Comparison of ENCODE assay signal across 15 mouse cellular contexts in genomic region chr7:25803460-25803859, GRCm38 (mm10). TPM values are rescaled to one million over a fixed set of nuclear protein-coding genes. Genes with fewer than 3 reads are reported as not detected.
DNase-seq lines count a peak whose midpoint lies in the region; ATAC-seq lines count a peak whose summit lies in the region.
"Had no signal": no experiment of that assay in that cellular context is flagged by ENCODE, and none has a peak within 500 bp of the region (broad histone marks: within the 10 kb centered on the region; RNA-seq: fewer than 3 reads in every experiment).

No protein-coding gene starts in this region.

- peaks cover 17% of the 10 kb centered on the region for H3K4me1 ChIP-seq in kidney, embryonic 16.5 days (ENCODE audit: insufficient read depth, low read length)
- peaks cover 14% of the 10 kb centered on the region; the same call in 1 of the 2 replicates for H3K4me1 ChIP-seq in embryonic facial prominence, embryonic 12.5 days
- peaks cover 13% of the 10 kb centered on the region for H3K4me1 ChIP-seq in heart, embryonic 16.5 days (ENCODE audit: control insufficient read depth, insufficient read depth, low read length)
- peaks cover 14% of the 10 kb centered on the region for H3K4me1 ChIP-seq in stomach, embryonic 15.5 days

- ATAC-seq in kidney, embryonic 16.5 days (ENCODE audit: low FRiP score, low TSS enrichment), result no peak
- no peak for ATAC-seq in embryonic facial prominence, embryonic 12.5 days (ENCODE audit: insufficient number of reproducible peaks, insufficient read depth, low FRiP score, low TSS enrichment)
- ATAC-seq in heart, embryonic 16.5 days (replicated peaks; ENCODE audit: extremely low read depth, insufficient read depth, low FRiP score), result no peak
- ATAC-seq in stomach, embryonic 15.5 days (ENCODE audit: insufficient read depth, low FRiP score, low read depth), result no peak
- no peak for ATAC-seq in erythroblast, adult 5-6 weeks (replicated peaks; ENCODE audit: low FRiP score, poor library complexity, severe bottlenecking)
- ATAC-seq: Patski had no signal

- H3K9me3 ChIP-seq in kidney, embryonic 16.5 days (ENCODE audit: low read length), result peaks cover 2% of the 10 kb centered on the region
- 0 out of 2 replicates have a peak, but pooled peaks cover 2% of the 10 kb centered on the region for H3K9me3 ChIP-seq in embryonic facial prominence, embryonic 12.5 days
- H3K9me3 ChIP-seq in heart, embryonic 16.5 days (replicated peaks; ENCODE audit: control insufficient read depth, low read length), result peaks cover 2% of the 10 kb centered on the region; the same call in 1 of the 2 replicates
- H3K9me3 ChIP-seq in stomach, embryonic 15.5 days, result no peaks in the 10 kb centered on the region
- H3K9me3 ChIP-seq: embryonic facial prominence, embryonic 13.5 days had no signal

- no peak overlapping the region for H3K9ac ChIP-seq in kidney, embryonic 16.5 days (replicated peaks; ENCODE audit: low read length)
- H3K9ac ChIP-seq in embryonic facial prominence, embryonic 12.5 days, result no peak overlapping the region
- H3K9ac ChIP-seq in heart, embryonic 16.5 days (ENCODE audit: low read length), result no peak overlapping the region
- no peak overlapping the region for H3K9ac ChIP-seq in stomach, embryonic 15.5 days

- WGBS in kidney, embryonic 16.5 days, result 79% methylated on average over 13 of the region's 13 CpGs
- WGBS in embryonic facial prominence, embryonic 12.5 days, result 81% methylated on average over 13 of the region's 13 CpGs
- WGBS in heart, embryonic 16.5 days, result 63% methylated on average over 13 of the region's 13 CpGs
- 81% methylated on average over 13 of the region's 13 CpGs for WGBS in stomach, embryonic 15.5 days

- H3K27me3 ChIP-seq in kidney, embryonic 16.5 days (ENCODE audit: insufficient read depth, low read length), result no peaks in the 10 kb centered on the region
- no peaks in the 10 kb centered on the region for H3K27me3 ChIP-seq in embryonic facial prominence, embryonic 12.5 days
- no peaks in the 10 kb centered on the region for H3K27me3 ChIP-seq in heart, embryonic 16.5 days (ENCODE audit: control insufficient read depth, insufficient read depth, low read length)
- H3K27me3 ChIP-seq in stomach, embryonic 15.5 days (replicated peaks), result no peaks in the 10 kb centered on the region
- H3K27me3 ChIP-seq: embryonic facial prominence, embryonic 13.5 days; Patski had no signal

- no peaks in the 10 kb centered on the region for H3K36me3 ChIP-seq in kidney, embryonic 16.5 days (ENCODE audit: insufficient read depth, low read length)
- H3K36me3 ChIP-seq in embryonic facial prominence, embryonic 12.5 days, result no peaks in the 10 kb centered on the region
- H3K36me3 ChIP-seq in heart, embryonic 16.5 days (ENCODE audit: control insufficient read depth, insufficient read depth), result no peaks in the 10 kb centered on the region
- 0 out of 2 replicates have a peak, but pooled peaks cover 2% of the 10 kb centered on the region for H3K36me3 ChIP-seq in stomach, embryonic 15.5 days
- H3K36me3 ChIP-seq: embryonic facial prominence, embryonic 13.5 days had no signal

- DNase-seq in kidney, postnatal 10 days, result no peak
- DNase-seq in embryo, embryonic 11 days, result no peak
- DNase-seq: cerebellum, postnatal 10 days; kidney, adult 11 months; right cerebral cortex, adult 18-20 months; spleen, adult 18-20 months; thymus, adult 2 months had no signal

- no peak overlapping the region for H3K4me2 ChIP-seq in kidney, embryonic 16.5 days (replicated peaks; ENCODE audit: low read depth, low read length)
- H3K4me2 ChIP-seq in embryonic facial prominence, embryonic 12.5 days (replicated peaks), result no peak overlapping the region
- no peak overlapping the region for H3K4me2 ChIP-seq in heart, embryonic 16.5 days (ENCODE audit: low read depth, low read length)
- H3K4me2 ChIP-seq in stomach, embryonic 15.5 days, result no peak overlapping the region

- no peak overlapping the region for H3K4me3 ChIP-seq in kidney, embryonic 16.5 days (ENCODE audit: low read length)
- no peak overlapping the region for H3K4me3 ChIP-seq in embryonic facial prominence, embryonic 12.5 days
- H3K4me3 ChIP-seq in heart, embryonic 16.5 days (ENCODE audit: low read length), result no peak overlapping the region
- no peak overlapping the region for H3K4me3 ChIP-seq in stomach, embryonic 15.5 days (replicated peaks)

- 0 out of 2 replicates have a peak overlapping the region, but pooled peaks have one; percentile 11 for H3K27ac ChIP-seq in kidney, embryonic 16.5 days (ENCODE audit: low read length)
- H3K27ac ChIP-seq in embryonic facial prominence, embryonic 12.5 days, result 0 out of 2 replicates have a peak overlapping the region, but pooled peaks have one; percentile 19
- peak overlapping the region; percentile 52 for H3K27ac ChIP-seq in heart, embryonic 16.5 days (ENCODE audit: low read length)
- peak overlapping the region; percentile 89; the same call in 1 of the 2 replicates for H3K27ac ChIP-seq in stomach, embryonic 15.5 days

RNA-seq across cellular contexts. Expression of gene Cyp2s1, which starts 13.3 kb away (rescaled TPM):
- 22.1 and 23.0 TPM in 2 replicates for polyA plus RNA-seq in kidney, embryonic 16.5 days (2015; fragmentation: Nextera tagmentation; extraction: Ambion mirVana)
- polyA plus RNA-seq in embryonic facial prominence, embryonic 12.5 days (2016; fragmentation: Nextera tagmentation; extraction: Ambion mirVana), result 4.2 and 5.3 TPM in 2 replicates
- 5.4 and 5.8 TPM in 2 replicates for polyA plus RNA-seq in heart, embryonic 16.5 days (2015; fragmentation: Nextera tagmentation; extraction: Ambion mirVana)
- 35.3 and 35.6 TPM in 2 replicates for polyA plus RNA-seq in stomach, embryonic 15.5 days (2015; fragmentation: Nextera tagmentation; extraction: Ambion mirVana)
- total RNA-seq in erythroblast, adult 5-6 weeks (2015; ENCODE audit: low replicate concordance), result not detected in 2 replicates
- total RNA-seq in erythroblast, adult 5-6 weeks (2017; ENCODE audit: low replicate concordance), result not detected in 2 replicates
- total RNA-seq: megakaryocyte-erythroid progenitor cell, adult 5-6 weeks had no signal

RNA-seq across cellular contexts. Expression of gene Axl, which starts 15.0 kb away (rescaled TPM):
- 91.5 and 96.5 TPM in 2 replicates for polyA plus RNA-seq in kidney, embryonic 16.5 days (2015; fragmentation: Nextera tagmentation; extraction: Ambion mirVana)
- 71.1 and 76.0 TPM in 2 replicates for polyA plus RNA-seq in embryonic facial prominence, embryonic 12.5 days (2016; fragmentation: Nextera tagmentation; extraction: Ambion mirVana)
- polyA plus RNA-seq in heart, embryonic 16.5 days (2015; fragmentation: Nextera tagmentation; extraction: Ambion mirVana), result 44.5 and 45.1 TPM in 2 replicates
- 83.7 and 88.6 TPM in 2 replicates for polyA plus RNA-seq in stomach, embryonic 15.5 days (2015; fragmentation: Nextera tagmentation; extraction: Ambion mirVana)
- total RNA-seq in erythroblast, adult 5-6 weeks (2015; ENCODE audit: low replicate concordance), result 28.2 and 35.7 TPM in 2 replicates
- 20.2 and 22.2 TPM in 2 replicates for total RNA-seq in erythroblast, adult 5-6 weeks (2017; ENCODE audit: low replicate concordance)

RNA-seq across cellular contexts. Expression of gene Hnrnpul1, which starts 48.9 kb away (rescaled TPM):
- polyA plus RNA-seq in kidney, embryonic 16.5 days (2015; fragmentation: Nextera tagmentation; extraction: Ambion mirVana), result 43.7 and 56.5 TPM in 2 replicates
- polyA plus RNA-seq in embryonic facial prominence, embryonic 12.5 days (2016; fragmentation: Nextera tagmentation; extraction: Ambion mirVana), result 68.1 and 72.8 TPM in 2 replicates
- 32.3 and 34.4 TPM in 2 replicates for polyA plus RNA-seq in heart, embryonic 16.5 days (2015; fragmentation: Nextera tagmentation; extraction: Ambion mirVana)
- polyA plus RNA-seq in stomach, embryonic 15.5 days (2015; fragmentation: Nextera tagmentation; extraction: Ambion mirVana), result 49.0 and 54.2 TPM in 2 replicates
- total RNA-seq in erythroblast, adult 5-6 weeks (2015; ENCODE audit: low replicate concordance), result 45.2 and 59.1 TPM in 2 replicates
- total RNA-seq in erythroblast, adult 5-6 weeks (2017; ENCODE audit: low replicate concordance), result 79.3 and 99.9 TPM in 2 replicates

Comparison
In these comparisons a context has a peak if more than half of its experiments do, and no peak if none do; other contexts are left out.
1. H3K27ac ChIP-seq: peak in every context shown above with its lines; median percentile 89 in stomach, embryonic 15.5 days; 52 in heart, embryonic 16.5 days; 19 in embryonic facial prominence, embryonic 12.5 days; 11 in kidney, embryonic 16.5 days.